16 mouse cellular contexts compared by ENCODE assay signal in the genomic region with DNA sequence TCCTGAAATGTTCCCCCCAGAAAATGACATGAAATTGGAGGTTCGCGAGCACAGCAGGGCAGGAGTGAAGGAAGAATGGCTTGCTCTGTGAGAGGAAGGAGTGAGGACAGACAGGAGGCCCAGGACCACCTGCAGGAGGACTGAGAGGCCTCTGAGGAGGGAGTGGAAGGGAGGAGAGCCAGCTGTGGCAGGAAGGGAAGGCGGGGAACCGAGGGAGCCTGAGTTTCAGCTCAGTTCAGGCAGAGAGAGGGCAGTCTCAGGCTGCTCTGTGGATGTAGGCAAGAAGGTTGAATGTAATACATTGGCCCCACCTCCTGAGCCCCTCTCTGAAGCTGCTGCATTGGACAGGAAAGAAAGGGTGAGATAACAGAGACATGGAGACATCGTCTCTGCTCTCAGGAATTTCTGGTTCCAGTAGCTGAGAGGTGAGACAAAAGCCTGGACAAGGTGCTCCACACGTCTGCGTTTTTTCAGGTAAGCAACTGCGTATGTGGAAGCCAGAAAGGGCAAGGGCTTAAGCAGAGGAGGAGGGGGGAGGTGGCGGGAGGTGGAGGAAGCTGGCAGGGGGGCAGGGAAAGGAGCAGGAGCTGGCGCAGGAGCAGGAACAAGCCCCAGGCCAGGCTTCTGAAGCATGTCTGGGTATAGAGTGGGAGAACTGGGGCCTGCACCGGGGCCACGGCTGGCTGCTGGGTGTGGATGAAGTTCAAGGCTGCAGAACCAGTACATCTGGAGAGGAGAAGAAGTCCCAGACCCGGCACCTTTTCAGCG. TPM values are rescaled to one million over a fixed set of nuclear protein-coding genes. Genes with fewer than 3 reads are reported as not detected.
DNase-seq lines count a peak whose midpoint lies in the region; ATAC-seq lines count a peak whose summit lies in the region.
"Had no signal": no experiment of that assay in that cellular context is flagged by ENCODE, and none has a peak within 500 bp of the region (broad histone marks: within the 10 kb centered on the region; RNA-seq: fewer than 3 reads in every experiment).

A gene (plus strand): TSS at position 233 of the 768 bp plus-strand sequence.

- H3K4me3 ChIP-seq in intestine, embryonic 14.5 days (ENCODE audit: low read depth, low read length): no peak within 1 kb of the TSS
- no peak within 1 kb of the TSS for H3K4me3 ChIP-seq in intestine, embryonic 16.5 days (ENCODE audit: low read length)
- no peak within 1 kb of the TSS for H3K4me3 ChIP-seq in kidney, embryonic 15.5 days (replicated peaks)
- peak within 1 kb of the TSS; percentile 17; the same call in 1 of the 2 replicates for H3K4me3 ChIP-seq in limb, embryonic 13.5 days
- H3K4me3 ChIP-seq: layer of hippocampus, adult 2 months; lung, embryonic 15.5 days; midbrain, embryonic 12.5 days had no signal

- H3K27me3 ChIP-seq in intestine, embryonic 14.5 days (replicated peaks; ENCODE audit: control insufficient read depth, insufficient read depth, low read length): peaks cover 31% of the 10 kb centered on the region
- peaks cover 24% of the 10 kb centered on the region for H3K27me3 ChIP-seq in intestine, embryonic 16.5 days (replicated peaks; ENCODE audit: control insufficient read depth, insufficient read depth, low read length)
- H3K27me3 ChIP-seq in kidney, embryonic 15.5 days: peaks cover 32% of the 10 kb centered on the region
- peaks cover 37% of the 10 kb centered on the region for H3K27me3 ChIP-seq in limb, embryonic 13.5 days

- no peaks in the 10 kb centered on the region for H3K4me1 ChIP-seq in intestine, embryonic 14.5 days (replicated peaks; ENCODE audit: control insufficient read depth, insufficient read depth, low read length)
- peaks cover 10% of the 10 kb centered on the region for H3K4me1 ChIP-seq in intestine, embryonic 16.5 days (ENCODE audit: control insufficient read depth, insufficient read depth, low read length)
- H3K4me1 ChIP-seq in kidney, embryonic 15.5 days: peaks cover 25% of the 10 kb centered on the region
- H3K4me1 ChIP-seq in limb, embryonic 13.5 days: peaks cover 35% of the 10 kb centered on the region

- no peaks in the 10 kb centered on the region for H3K36me3 ChIP-seq in intestine, embryonic 14.5 days (ENCODE audit: control insufficient read depth, insufficient read depth, low read length)
- no peaks in the 10 kb centered on the region for H3K36me3 ChIP-seq in intestine, embryonic 16.5 days (ENCODE audit: control insufficient read depth, insufficient read depth, low read length)
- H3K36me3 ChIP-seq in kidney, embryonic 15.5 days: no peaks in the 10 kb centered on the region
- no peaks in the 10 kb centered on the region for H3K36me3 ChIP-seq in limb, embryonic 13.5 days
- H3K36me3 ChIP-seq: lung, embryonic 15.5 days; midbrain, embryonic 12.5 days had no signal

- no peak for DNase-seq in intestine, embryonic 14.5 days (ENCODE audit: low spot score)
- DNase-seq in gonadal fat pad, adult 2 months (ENCODE audit: low read depth): no peak
- DNase-seq in cerebellum, postnatal 14 days: no peak
- DNase-seq in layer of hippocampus, adult 9-10 months (ENCODE audit: low spot score): no peak
- no peak for DNase-seq in spleen, postnatal 10 days (ENCODE audit: low spot score in 2 of 2)
- DNase-seq: cerebellum, adult 9-11 months; gastrocnemius, postnatal 10 days; heart, postnatal 36 days had no signal

- no peak within 1 kb of the TSS for H3K9ac ChIP-seq in intestine, embryonic 14.5 days (ENCODE audit: low read length)
- no peak within 1 kb of the TSS for H3K9ac ChIP-seq in intestine, embryonic 16.5 days (ENCODE audit: low read depth, low read length)
- no peak within 1 kb of the TSS for H3K9ac ChIP-seq in kidney, embryonic 15.5 days
- peak within 1 kb of the TSS; percentile 43; the same call in 1 of the 2 replicates for H3K9ac ChIP-seq in limb, embryonic 13.5 days
- H3K9ac ChIP-seq: lung, embryonic 15.5 days; midbrain, embryonic 12.5 days had no signal

- no peak within 1 kb of the TSS for H3K27ac ChIP-seq in intestine, embryonic 14.5 days (ENCODE audit: low read depth)
- H3K27ac ChIP-seq in intestine, embryonic 16.5 days (ENCODE audit: low read length): no peak within 1 kb of the TSS
- peak within 1 kb of the TSS; percentile 32; the same call in 1 of the 2 replicates for H3K27ac ChIP-seq in kidney, embryonic 15.5 days
- H3K27ac ChIP-seq in limb, embryonic 13.5 days: peak within 1 kb of the TSS; percentile 67; the same call in 1 of the 2 replicates
- H3K27ac ChIP-seq: layer of hippocampus, adult 2 months; lung, embryonic 15.5 days; midbrain, embryonic 12.5 days had no signal

- 0 out of 2 replicates have a peak, but pooled peaks have one; percentile 38 for ATAC-seq in intestine, embryonic 14.5 days (replicated peaks; ENCODE audit: low FRiP score, low TSS enrichment, low read depth)
- no peak; the same call in 1 of the 2 replicates for ATAC-seq in intestine, embryonic 16.5 days
- peak; percentile 50 for ATAC-seq in kidney, embryonic 15.5 days (replicated peaks; ENCODE audit: low FRiP score)
- peak; percentile 78 for ATAC-seq in limb, embryonic 13.5 days (ENCODE audit: low FRiP score, low read depth)
- ATAC-seq: forebrain, embryonic 14.5 days; Patski had no signal

- H3K4me2 ChIP-seq in intestine, embryonic 14.5 days (ENCODE audit: low read length): no peak within 1 kb of the TSS
- no peak within 1 kb of the TSS for H3K4me2 ChIP-seq in intestine, embryonic 16.5 days (ENCODE audit: low read depth, low read length)
- H3K4me2 ChIP-seq in kidney, embryonic 15.5 days: no peak within 1 kb of the TSS
- H3K4me2 ChIP-seq in limb, embryonic 13.5 days (replicated peaks): peak within 1 kb of the TSS; percentile 49
- H3K4me2 ChIP-seq: lung, embryonic 15.5 days; midbrain, embryonic 12.5 days had no signal

- H3K9me3 ChIP-seq in intestine, embryonic 14.5 days (ENCODE audit: control insufficient read depth, low read length): no peaks in the 10 kb centered on the region
- H3K9me3 ChIP-seq in intestine, embryonic 16.5 days (ENCODE audit: control insufficient read depth, low read length): no peaks in the 10 kb centered on the region
- H3K9me3 ChIP-seq in kidney, embryonic 15.5 days (replicated peaks): no peaks in the 10 kb centered on the region
- H3K9me3 ChIP-seq in limb, embryonic 13.5 days: no peaks in the 10 kb centered on the region
- H3K9me3 ChIP-seq: lung, embryonic 15.5 days; midbrain, embryonic 12.5 days had no signal

- WGBS in intestine, embryonic 14.5 days: 26% methylated on average over 14 of the region's 14 CpGs
- WGBS in intestine, embryonic 16.5 days: 42% methylated on average over 14 of the region's 14 CpGs
- 43% methylated on average over 14 of the region's 14 CpGs for WGBS in kidney, embryonic 15.5 days
- WGBS in limb, embryonic 13.5 days: 29% methylated on average over 13 of the region's 14 CpGs

RNA-seq across cellular contexts. Expression of the gene that starts here (rescaled TPM):
- 0.12 TPM in 1 of 2 replicates, not detected in the other for polyA plus RNA-seq in intestine, embryonic 14.5 days (2014; fragmentation: Nextera tagmentation; extraction: Ambion mirVana)
- not detected in 2 replicates for polyA plus RNA-seq in intestine, embryonic 16.5 days (2015; fragmentation: Nextera tagmentation; extraction: Ambion mirVana)
- 110 and 194 TPM in 2 replicates for polyA plus RNA-seq in gonadal fat pad, adult 2 months (2012; rRNA removed)
- 0.26 and 0.28 TPM in 2 replicates for polyA plus RNA-seq in kidney, embryonic 15.5 days (2015; fragmentation: Nextera tagmentation; extraction: Ambion mirVana)
- 1.2 and 1.3 TPM in 2 replicates for polyA plus RNA-seq in limb, embryonic 13.5 days (2015; fragmentation: Nextera tagmentation; extraction: Ambion mirVana)
- polyA plus RNA-seq: Patski had no signal

Comparison
In these comparisons a context has a peak if more than half of its experiments do, and no peak if none do; other contexts are left out.
1. RNA of the gene that starts here (polyA plus RNA-seq): 110 to 194 TPM in gonadal fat pad, adult 2 months; 1.2 to 1.3 TPM in limb, embryonic 13.5 days, 0.26 to 0.28 TPM in kidney, embryonic 15.5 days, 0.12 TPM in intestine, embryonic 14.5 days and not detected in intestine, embryonic 16.5 days; every median in the first group is over 10 times any median in the second.
2. Peak in ATAC-seq in intestine, embryonic 14.5 days; RNA of the gene not detected or under 1 TPM.
3. Peak in ATAC-seq and H3K27ac ChIP-seq in kidney, embryonic 15.5 days; RNA of the gene not detected or under 1 TPM.